Mouse (Mus musculus) megakaryocyte, adult 5-6 weeks (primary cell): ENCODE results near the gene Cdk15. TPM values are rescaled to one million over a fixed set of nuclear protein-coding genes. Genes with fewer than 3 reads are reported as not detected.

ENCODE experiments used
- ATAC-seq: 2 replicates; pipeline ENCODE4 v1.8.0; 2016; ENCODE audit warnings: mild to moderate bottlenecking, inconsistent platforms; ENCODE audit not compliant: poor library complexity, severe bottlenecking
- total RNA-seq, 2 experiments: library from RNA; stranded (forward) in 1 of 2; stranded (reverse) in 1 of 2; fragments of 153-499, 151-499 nt in 1 of 2; fragments of 221-1000, 200-1000 nt in 1 of 2; gene quantifications; 2 replicates each; pipeline versions ENCODE4 v1.2.3 to v1.2.4; 2015 to 2017

Cdk15 gene
- total RNA-seq, 2 experiments from 2014 or later = not detected

- no peak for ATAC-seq
Measured at GRCm38 (mm10) chr1:59321076-59321879, 64.6 kb downstream of the Cdk15 start.

GRCm38 (mm10) chr1:59321880-59322836, 65.5 kb downstream of the Cdk15 start:
- no peak for ATAC-seq

GRCm38 (mm10) chr1:59326854-59327395, 70.2 kb downstream of the Cdk15 start:
- ATAC-seq = no peak

GRCm38 (mm10) chr1:59332737-59333385, 76.2 kb downstream of the Cdk15 start:
- ATAC-seq = no peak

GRCm38 (mm10) chr1:59333386-59333759, 76.7 kb downstream of the Cdk15 start:
- no peak for ATAC-seq

- no peak for ATAC-seq
Measured at GRCm38 (mm10) chr1:59333860-59334561, 77.3 kb downstream of the Cdk15 start.

GRCm38 (mm10) chr1:59334562-59334890, 77.8 kb downstream of the Cdk15 start:
- no peak for ATAC-seq

- no peak for ATAC-seq
Measured at GRCm38 (mm10) chr1:59336256-59336655, 79.5 kb downstream of the Cdk15 start.

GRCm38 (mm10) chr1:59340814-59341588, 84.3 kb downstream of the Cdk15 start:
- ATAC-seq = no peak

- ATAC-seq = no peak
Measured at GRCm38 (mm10) chr1:59341697-59342096, 85.0 kb downstream of the Cdk15 start.

- no peak for ATAC-seq
Measured at GRCm38 (mm10) chr1:59342146-59342545, 85.4 kb downstream of the Cdk15 start.

GRCm38 (mm10) chr1:59352706-59353105, 96.0 kb downstream of the Cdk15 start:
- ATAC-seq = no peak

- no peak for ATAC-seq
Measured at GRCm38 (mm10) chr1:59355440-59355839, 98.7 kb downstream of the Cdk15 start.

- no peak for ATAC-seq
Measured at GRCm38 (mm10) chr1:59359136-59359535, 102.4 kb downstream of the Cdk15 start.

- ATAC-seq = no peak
Measured at GRCm38 (mm10) chr1:59360834-59361233, 104.1 kb downstream of the Cdk15 start.

GRCm38 (mm10) chr1:59361460-59361859, 104.8 kb downstream of the Cdk15 start:
- ATAC-seq = no peak

- no peak for ATAC-seq
Measured at GRCm38 (mm10) chr1:59361966-59362365, 105.3 kb downstream of the Cdk15 start.

GRCm38 (mm10) chr1:59364463-59365040, 107.8 kb downstream of the Cdk15 start:
- no peak for ATAC-seq

GRCm38 (mm10) chr1:59367928-59368648, 111.4 kb downstream of the Cdk15 start:
- ATAC-seq = peak; percentile 74
